Mouse (Mus musculus) embryo, embryonic 11 days (tissue): ENCODE results near the gene Mri1.

Experiments used
- DNase-seq: peaks from one replicate; pipeline ENCODE4 v3.0.0-alpha.2; 2015

Gene Mri1

DNA sequence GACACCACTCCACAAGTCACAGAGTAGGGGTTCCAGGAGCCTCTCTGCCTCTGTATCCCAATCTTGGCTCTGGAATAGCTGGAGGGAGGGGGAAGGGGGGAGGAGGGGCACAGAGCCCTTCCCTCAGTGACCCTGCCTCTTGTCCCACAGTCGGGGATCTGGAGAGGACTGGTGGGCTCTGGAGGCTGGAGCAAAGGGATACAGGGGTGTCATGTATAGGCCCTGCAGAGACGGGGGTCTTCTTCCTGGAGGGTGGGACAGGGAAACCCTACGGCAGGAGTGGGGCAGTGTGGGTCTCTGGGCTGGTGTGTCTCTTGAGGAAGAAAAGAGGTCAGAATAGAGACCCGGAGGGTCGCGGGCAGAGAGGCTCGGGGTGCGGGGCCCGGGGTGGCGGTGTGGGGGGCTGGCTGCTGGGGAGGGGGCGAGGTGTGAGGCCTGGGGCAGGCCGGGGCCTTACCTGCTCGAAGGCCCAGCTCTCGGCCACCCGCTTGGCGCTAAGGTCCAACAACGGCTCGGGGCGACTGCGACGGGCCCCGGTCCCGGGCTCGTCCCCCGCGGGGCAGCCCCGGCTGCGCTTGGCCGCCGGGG is 20.6 kb downstream of the Mri1 start:
- peak; percentile 20 for DNase-seq

DNA sequence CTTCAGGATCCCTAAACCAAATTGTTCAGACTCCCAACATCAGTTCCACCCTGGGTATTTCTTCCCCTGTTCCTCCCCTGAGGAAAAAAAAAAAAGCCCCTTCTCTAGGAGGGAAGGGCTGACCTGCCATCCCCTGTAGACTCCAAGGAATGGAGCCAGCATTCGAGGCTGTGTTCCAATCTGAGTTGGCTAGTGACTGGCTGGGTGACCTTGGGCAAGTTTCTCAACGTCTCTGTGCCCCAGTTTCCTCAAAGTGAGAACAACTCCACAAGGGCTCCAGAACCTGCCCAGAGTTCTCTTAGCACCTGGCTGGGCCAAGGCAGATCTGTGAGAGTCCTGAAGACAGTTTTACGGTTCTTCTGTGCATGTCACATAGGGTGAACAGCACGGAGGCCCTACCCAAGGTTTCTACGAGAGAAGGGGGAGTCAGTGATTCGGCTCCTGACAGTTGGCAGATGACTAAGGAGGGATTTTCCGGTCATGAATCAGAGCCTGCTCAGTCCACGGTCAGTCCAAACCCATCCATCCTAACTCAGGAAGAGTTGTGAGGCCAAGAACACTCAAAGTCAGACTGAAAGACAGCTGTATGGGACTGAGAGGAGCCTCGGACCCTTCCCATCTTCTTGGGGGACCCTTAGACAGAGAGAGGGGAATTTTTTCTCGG is 21.2 kb downstream of the Mri1 start:
- peak; percentile 6 for DNase-seq

- no peak for DNase-seq
Observed at GRCm38 (mm10) chr8:84233055-84233454, 24.1 kb downstream of the Mri1 start.

DNA sequence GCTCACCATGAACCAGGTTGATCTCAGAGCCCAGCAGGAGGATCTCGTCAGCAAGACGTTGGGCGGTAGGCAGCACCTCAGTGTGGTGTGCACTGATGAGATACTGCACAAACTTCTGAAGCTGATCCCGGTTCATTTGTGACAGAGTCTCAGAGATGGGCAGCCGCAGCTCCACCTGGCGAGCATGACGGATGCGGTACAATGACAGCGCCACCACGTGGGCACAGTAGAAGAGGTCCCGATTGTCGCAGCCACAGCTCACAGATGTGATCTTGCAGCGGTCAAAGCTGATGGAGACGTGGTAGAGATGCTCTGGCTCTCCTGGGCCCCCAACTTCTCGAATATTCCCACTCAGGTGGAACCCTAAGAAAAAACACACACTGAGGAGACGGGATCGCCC is 26.4 kb downstream of the Mri1 start:
- peak; percentile 18 for DNase-seq

GRCm38 (mm10) chr8:84223322-84224029 is 33.6 kb downstream of the Mri1 start:
- no peak for DNase-seq

DNA sequence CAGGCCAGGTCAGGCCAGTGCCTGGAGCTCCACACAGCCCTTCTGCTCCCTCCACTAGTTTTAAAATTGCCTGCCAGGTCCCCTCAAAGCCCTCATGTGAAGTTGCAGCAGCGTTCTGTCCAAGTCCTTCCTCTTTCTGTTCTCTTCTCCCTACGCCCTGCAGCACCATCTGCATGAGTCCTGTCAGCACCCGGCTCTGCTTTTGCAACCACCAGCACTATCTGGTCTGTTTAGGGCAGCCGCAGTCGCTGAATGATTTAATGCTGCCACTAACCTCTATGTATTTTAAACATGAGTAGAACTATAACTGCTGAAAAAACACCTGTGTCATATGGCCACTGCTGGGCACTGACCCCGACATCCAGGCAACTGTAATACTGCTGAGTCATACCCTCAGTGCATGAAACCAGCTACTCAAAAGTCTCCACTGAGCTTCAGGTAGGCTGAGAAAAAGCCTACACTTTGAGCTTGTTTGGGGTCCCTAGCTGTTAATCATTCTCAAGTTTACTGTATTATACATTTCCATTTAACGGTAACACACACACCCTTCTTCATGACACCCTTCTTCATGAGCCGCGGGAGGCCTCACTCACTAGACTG is 34.5 kb downstream of the Mri1 start:
- DNase-seq: no peak

- DNase-seq: no peak
Observed at GRCm38 (mm10) chr8:84220105-84220504, 37.0 kb downstream of the Mri1 start.

DNA sequence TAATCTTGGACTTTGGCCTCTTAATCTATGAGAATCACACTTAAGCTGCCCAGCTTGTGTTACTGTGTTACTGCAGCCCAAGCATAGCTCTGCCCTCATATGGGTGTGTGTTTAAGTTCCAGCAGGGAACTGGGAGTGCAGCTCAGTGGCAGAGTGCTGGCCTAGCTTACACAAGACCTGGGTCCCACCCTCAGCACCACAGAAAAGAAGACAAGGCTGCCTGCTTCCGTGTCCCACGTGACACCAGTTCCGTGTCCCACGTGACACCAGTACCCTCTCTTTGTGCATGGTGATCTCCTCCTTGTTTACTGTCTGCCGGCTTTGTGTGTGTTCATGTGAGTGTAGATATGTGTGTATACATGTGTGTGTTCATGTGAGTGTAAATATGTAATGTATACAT is 39.0 kb downstream of the Mri1 start:
- no peak for DNase-seq

- no peak for DNase-seq
Observed at GRCm38 (mm10) chr8:84217206-84217605, 39.9 kb downstream of the Mri1 start.

- no peak for DNase-seq
Observed at GRCm38 (mm10) chr8:84213277-84213676, 43.8 kb downstream of the Mri1 start.

- DNase-seq: no peak
Observed at GRCm38 (mm10) chr8:84211881-84212563, 45.1 kb downstream of the Mri1 start.

DNA sequence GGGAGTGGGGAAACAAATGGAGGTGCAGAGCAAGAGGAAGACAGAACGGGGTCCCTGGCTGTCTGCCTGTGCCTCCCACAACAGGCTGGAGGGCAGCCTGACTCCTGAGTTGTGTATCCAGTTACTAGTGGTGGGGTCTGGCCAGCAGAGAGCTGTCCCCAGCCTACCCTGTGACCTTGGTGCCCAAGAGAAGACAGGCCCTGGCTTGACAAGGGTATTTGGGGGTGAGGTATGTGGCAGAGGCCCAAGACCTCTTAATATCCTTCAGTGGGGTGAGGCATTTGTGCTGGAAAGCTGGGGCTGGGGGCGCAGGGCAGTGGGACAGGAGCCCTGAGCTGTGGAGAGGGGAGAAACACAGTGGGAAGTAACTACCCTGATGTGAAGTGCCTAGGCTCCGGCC is 45.9 kb downstream of the Mri1 start:
- DNase-seq: no peak

DNA sequence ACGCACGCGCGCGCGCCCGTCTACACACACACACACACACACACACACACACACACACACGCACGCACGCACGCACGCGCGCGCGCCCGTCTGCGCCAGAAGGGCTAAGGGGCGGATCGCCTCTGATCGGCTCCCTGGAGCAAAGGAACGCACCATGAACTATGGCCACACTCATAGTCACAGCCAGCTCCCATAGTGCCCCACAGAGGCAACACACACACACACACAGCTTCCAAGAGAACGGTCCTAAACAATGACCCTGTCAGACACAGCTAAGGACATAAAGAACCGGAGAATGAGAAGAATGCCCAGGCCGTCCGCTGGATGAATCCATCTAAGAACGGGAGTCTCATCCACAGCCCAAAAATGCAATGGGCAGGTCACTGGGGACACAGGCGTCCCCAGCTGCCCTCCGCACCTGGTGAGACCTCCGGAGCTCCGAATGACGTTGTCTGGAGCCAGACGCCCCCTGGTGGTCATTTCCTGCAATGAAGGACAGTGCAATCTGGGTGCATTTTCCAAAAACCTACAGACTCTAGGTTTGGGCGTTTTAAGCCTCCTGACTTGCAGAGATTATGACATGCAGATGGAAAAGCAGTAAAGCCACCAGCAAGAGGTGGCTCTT is 46.8 kb downstream of the Mri1 start:
- peak; percentile 88 for DNase-seq

DNA sequence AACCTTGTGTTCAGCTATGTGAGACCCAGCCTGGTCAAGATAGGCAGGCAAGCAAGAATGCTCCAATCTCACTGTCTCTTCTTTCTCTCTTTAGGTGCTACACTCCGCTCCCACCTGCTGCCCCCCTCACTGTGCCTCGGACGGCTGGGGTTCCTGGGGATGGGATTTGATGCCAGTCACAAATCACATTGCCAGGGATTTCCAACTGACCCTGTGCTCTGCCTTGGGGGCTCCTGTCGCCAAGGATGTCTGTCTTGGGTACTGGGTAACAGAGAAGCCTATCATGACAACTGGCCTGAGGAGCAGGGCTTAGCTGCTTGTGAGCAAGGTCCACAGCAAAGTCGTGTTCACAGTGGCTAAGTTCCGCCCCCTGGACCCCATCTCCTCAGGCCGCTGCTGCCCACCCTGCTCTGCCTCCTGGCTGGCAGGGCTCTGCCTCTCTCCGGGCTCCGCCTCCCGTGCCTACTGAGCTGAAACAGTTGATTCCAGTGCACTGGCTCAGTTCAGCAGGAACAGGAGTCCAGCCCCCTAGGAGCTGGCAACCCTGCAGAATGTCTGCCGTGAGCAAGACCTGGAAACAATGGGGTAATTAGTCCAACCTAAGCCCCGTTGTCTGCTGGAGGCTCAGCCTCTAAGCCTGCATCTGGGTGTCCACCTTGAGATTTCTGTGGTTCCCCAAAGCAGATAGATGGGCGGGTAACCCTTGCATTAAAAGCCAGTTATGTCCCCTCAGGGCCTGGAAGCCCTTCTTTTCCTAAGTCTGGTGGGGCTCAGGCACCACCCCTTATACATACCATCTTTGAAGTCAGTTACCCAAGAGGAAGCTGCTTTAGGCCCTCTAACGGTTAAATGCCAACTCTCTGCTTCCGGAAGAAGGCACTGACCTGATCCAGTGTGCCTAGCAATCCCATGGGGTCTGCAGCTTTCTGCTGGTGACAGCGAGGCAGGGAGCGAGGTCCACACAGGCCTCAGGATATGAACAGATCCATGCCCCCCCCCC is 48.4 kb downstream of the Mri1 start:
- DNase-seq: peak; percentile 9

GRCm38 (mm10) chr8:84207811-84208210 is 49.3 kb downstream of the Mri1 start:
- peak; percentile 35 for DNase-seq

DNA sequence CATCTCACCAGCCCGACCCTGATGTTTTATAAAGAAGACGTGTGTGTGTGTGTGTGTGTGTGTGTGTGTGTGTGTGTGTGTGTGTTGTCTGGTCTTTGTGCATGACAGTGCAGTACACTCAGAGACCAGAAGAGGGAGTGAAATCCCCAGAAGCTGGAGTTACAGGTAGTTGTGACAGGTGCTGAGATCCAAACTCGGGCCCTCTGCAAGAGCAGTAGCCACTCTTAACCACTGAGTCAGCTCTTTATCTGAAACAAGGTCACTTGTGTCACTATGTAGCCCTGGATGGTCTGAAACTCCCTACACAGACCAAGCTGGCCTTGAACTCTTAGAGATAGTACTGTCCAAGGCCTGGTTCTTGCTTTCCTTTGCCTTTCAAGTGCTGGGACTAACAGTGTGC is 50.5 kb downstream of the Mri1 start:
- DNase-seq: no peak

DNA sequence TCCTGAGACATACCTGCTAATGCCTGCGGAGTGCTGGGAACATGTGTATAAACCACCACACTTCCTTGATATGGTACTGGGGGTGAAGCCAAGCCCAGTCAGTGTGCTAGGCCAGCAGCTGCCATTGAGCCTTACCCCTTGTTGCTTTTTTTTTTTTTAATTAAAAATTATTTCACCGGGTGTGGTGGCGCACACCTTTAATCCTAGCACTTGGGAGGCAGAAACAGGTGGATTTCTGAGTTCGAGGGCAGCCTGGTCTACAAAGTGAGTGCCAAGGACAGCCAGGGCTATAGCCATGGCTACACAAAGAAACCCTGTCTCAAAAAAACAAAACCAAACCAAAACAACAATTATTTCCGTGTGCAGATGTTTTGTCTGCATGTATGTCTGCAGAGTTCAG is 52.1 kb downstream of the Mri1 start:
- no peak for DNase-seq

DNA sequence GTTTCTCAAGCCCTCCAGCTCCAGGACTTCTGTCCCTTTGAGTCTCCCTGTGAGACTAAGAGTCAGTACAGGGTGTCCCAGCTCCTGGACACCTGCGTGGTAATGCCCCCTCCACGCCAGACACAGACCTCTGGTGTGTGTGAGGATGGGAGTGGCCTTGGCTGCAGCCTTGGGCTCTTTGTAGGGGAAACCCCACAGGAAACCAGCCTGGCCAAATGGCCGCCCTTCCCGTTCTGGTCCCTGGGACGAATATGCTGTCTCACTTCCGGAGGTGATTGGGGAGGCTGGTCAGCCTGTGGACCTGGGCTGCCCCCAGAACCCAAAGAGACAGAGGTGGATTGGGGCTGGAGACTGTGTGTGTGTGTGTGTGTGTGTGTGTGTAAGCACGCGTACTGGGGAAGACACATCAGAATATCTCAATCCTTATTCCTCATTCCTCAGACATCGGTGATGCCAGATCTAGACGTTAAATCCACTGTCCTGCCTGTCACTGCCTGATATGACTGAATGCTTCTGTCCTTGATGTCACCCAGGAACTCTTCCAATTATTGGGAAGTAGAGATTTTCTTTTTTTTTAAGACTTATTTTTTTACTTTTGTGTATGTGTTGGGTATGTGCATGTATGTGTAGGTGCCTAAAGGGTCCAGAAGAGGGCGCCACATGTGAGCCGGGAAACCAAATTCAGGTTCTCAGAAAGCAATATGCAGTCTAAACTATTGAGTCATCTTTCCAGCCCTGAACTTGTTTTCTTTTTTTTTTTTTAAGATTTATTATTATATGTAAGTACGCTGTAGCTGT is 53.0 kb downstream of the Mri1 start:
- no peak for DNase-seq

GRCm38 (mm10) chr8:84202938-84203917 is 53.9 kb downstream of the Mri1 start:
- DNase-seq: peak; percentile 83
